Mouse (Mus musculus): ENCODE measurements around the gene Slc8a1. TPM values are rescaled to one million over a fixed set of nuclear protein-coding genes. Genes with fewer than 3 reads are reported as not detected.

The Slc8a1 gene
- polyA plus RNA-seq, 1 experiment: 0.46 TPM

DNA sequence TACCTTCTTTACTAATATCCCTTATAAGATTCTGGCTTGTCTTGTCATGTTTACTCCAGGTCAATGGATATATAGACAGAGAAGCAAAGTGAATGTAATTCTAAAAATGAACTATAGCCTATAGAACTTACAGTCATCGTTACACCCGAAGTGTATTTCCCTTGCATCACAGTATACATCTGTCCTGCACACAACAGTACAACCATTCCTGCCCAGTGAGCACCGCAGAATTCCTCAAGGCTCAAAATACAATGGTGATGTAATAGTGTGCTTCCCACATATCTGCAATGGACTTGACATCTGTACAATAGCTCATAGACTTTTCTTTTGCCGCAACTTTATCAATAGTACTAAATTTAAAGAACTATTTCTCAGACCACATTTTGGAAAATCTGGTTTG, 8.3 kb downstream of the Slc8a1 start:
- Histone ChIP-seq H3K27me3 (replicated peaks) (no peaks in the 10 kb centered on the region), H3K4me1 (no peaks in the 10 kb centered on the region), H3K36me3 (replicated peaks; ENCODE audit: low read length) (no peaks in the 10 kb centered on the region), H3K4me3 (replicated peaks) (no peak overlapping the region), H3K9me3 (no peaks in the 10 kb centered on the region)
- TF ChIP-seq GATA1 (IDR thresholded peaks at IDR 0.05; ENCODE audit: borderline replicate concordance, low read length) (no peak), FLI1 (IDR thresholded peaks at IDR 0.05; ENCODE audit: low read length) (no peak)

DNA sequence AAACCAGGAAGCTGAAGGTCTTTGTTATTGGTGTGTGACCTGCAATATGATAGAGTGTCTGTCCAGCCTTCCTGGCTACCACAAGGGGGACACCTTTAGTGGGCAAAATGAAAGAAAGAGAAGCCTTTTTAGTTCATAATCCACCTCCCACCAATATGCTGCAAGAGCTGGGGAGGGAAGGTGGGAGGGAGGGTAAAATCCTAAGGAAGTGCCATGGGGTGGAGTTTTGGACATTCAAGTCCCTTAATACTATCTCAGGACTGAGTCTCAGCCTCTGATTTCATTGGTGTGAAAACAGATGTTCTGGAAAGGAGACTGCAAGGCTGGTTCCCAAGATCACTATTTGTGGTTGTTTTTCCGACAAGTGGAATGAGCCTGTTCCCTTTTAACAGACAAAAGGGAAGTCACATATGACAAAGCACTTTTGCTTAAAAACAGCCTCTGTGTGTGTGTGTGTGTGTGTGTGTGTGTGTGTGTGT, 25.9 kb downstream of the Slc8a1 start:
- H3K36me3 ChIP-seq (replicated peaks; ENCODE audit: low read length): no peaks in the 10 kb centered on the region
- peaks cover 17% of the 10 kb centered on the region for H3K4me1 ChIP-seq
- no peaks in the 10 kb centered on the region for H3K9me3 ChIP-seq
- TF ChIP-seq GATA1 (IDR thresholded peaks at IDR 0.05; ENCODE audit: borderline replicate concordance, low read length) (no peak), FLI1 (IDR thresholded peaks at IDR 0.05; ENCODE audit: low read length) (no peak)
- H3K27me3 ChIP-seq (replicated peaks): no peaks in the 10 kb centered on the region
- peak overlapping the region; percentile 66 for H3K4me3 ChIP-seq (replicated peaks)

GRCm38 (mm10) chr17:81704761-81705160, 33.4 kb downstream of the Slc8a1 start:
- no peak overlapping the region for H3K4me3 ChIP-seq (replicated peaks)
- H3K9me3 ChIP-seq: no peaks in the 10 kb centered on the region
- H3K4me1 ChIP-seq: peaks cover 13% of the 10 kb centered on the region
- H3K27me3 ChIP-seq (replicated peaks): no peaks in the 10 kb centered on the region
- TF ChIP-seq FLI1 (IDR thresholded peaks at IDR 0.05; ENCODE audit: low read length) (no peak), GATA1 (IDR thresholded peaks at IDR 0.05; ENCODE audit: borderline replicate concordance, low read length) (no peak)
- no peaks in the 10 kb centered on the region for H3K36me3 ChIP-seq (replicated peaks; ENCODE audit: low read length)

DNA sequence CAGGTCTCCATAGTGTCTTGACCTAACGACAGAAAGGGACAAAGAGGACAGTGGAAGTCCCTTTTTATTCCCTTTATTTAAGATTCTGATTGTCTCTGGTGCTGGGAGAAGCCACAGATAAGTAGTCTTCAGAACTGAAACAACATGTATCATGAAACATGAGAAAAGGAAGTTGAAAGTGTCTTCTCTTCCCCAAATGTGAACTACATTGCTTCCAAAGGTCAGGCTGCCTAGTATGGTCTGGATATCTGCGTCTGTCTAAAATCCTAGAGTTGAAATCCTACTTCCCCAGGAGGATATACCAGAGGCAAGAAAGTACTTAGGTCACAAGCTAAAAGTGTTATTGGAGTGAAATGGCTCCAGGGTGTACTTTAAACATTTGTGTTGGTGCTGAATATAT, 34.9 kb downstream of the Slc8a1 start:
- no peak overlapping the region for H3K4me3 ChIP-seq (replicated peaks)
- H3K9me3 ChIP-seq: no peaks in the 10 kb centered on the region
- no peaks in the 10 kb centered on the region for H3K36me3 ChIP-seq (replicated peaks; ENCODE audit: low read length)
- TF ChIP-seq GATA1 (IDR thresholded peaks at IDR 0.05; ENCODE audit: borderline replicate concordance, low read length): no peak
- TF ChIP-seq FLI1 (IDR thresholded peaks at IDR 0.05; ENCODE audit: low read length): no peak
- no peaks in the 10 kb centered on the region for H3K27me3 ChIP-seq (replicated peaks)
- H3K4me1 ChIP-seq: peaks cover 19% of the 10 kb centered on the region

- Histone ChIP-seq H3K36me3 (replicated peaks; ENCODE audit: low read length) (no peaks in the 10 kb centered on the region), H3K4me1 (peaks cover 22% of the 10 kb centered on the region), H3K27me3 (replicated peaks) (no peaks in the 10 kb centered on the region), H3K4me3 (replicated peaks) (no peak overlapping the region), H3K9me3 (no peaks in the 10 kb centered on the region)
- no peak for TF ChIP-seq FLI1 (IDR thresholded peaks at IDR 0.05; ENCODE audit: low read length)
- no peak for TF ChIP-seq GATA1 (IDR thresholded peaks at IDR 0.05; ENCODE audit: borderline replicate concordance, low read length)
Observed at GRCm38 (mm10) chr17:81701701-81702100, 36.5 kb downstream of the Slc8a1 start.

- TF ChIP-seq GATA1 (IDR thresholded peaks at IDR 0.05; ENCODE audit: borderline replicate concordance, low read length) (no peak), FLI1 (IDR thresholded peaks at IDR 0.05; ENCODE audit: low read length) (no peak)
- Histone ChIP-seq H3K9me3 (no peaks in the 10 kb centered on the region), H3K36me3 (replicated peaks; ENCODE audit: low read length) (no peaks in the 10 kb centered on the region), H3K4me3 (replicated peaks) (no peak overlapping the region), H3K27me3 (replicated peaks) (no peaks in the 10 kb centered on the region), H3K4me1 (peaks cover 20% of the 10 kb centered on the region)
Observed at GRCm38 (mm10) chr17:81698789-81699188, 39.4 kb downstream of the Slc8a1 start.

GRCm38 (mm10) chr17:81697695-81698094, 40.5 kb downstream of the Slc8a1 start:
- Histone ChIP-seq H3K4me1 (peaks cover 20% of the 10 kb centered on the region), H3K36me3 (replicated peaks; ENCODE audit: low read length) (no peaks in the 10 kb centered on the region), H3K27me3 (replicated peaks) (no peaks in the 10 kb centered on the region), H3K4me3 (replicated peaks) (peak overlapping the region; percentile 51), H3K9me3 (no peaks in the 10 kb centered on the region)
- TF ChIP-seq GATA1 (IDR thresholded peaks at IDR 0.05; ENCODE audit: borderline replicate concordance, low read length) (no peak), FLI1 (IDR thresholded peaks at IDR 0.05; ENCODE audit: low read length) (no peak)

DNA sequence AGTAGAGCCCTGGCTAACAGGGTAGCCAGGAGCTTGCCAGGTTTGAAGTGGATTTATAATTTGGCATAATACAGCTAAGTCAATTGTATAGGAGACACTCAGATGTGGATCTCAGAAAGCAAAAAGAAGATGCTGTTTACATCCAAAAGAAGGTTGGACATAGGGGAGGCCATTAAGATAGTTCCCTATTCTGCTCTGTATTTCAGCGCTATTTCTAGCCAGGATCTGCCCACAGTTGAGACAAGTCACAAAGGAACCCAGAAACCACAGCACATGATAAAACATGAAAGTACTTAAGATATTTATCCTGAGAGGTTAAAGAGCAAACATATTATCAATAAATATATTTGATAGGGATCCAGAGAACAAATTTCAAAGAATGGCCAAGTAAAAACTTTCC, 43.2 kb downstream of the Slc8a1 start:
- Histone ChIP-seq H3K4me1 (peaks cover 12% of the 10 kb centered on the region), H3K4me3 (replicated peaks) (no peak overlapping the region), H3K27me3 (replicated peaks) (no peaks in the 10 kb centered on the region), H3K36me3 (replicated peaks; ENCODE audit: low read length) (no peaks in the 10 kb centered on the region), H3K9me3 (no peaks in the 10 kb centered on the region)
- TF ChIP-seq FLI1 (IDR thresholded peaks at IDR 0.05; ENCODE audit: low read length) (no peak), GATA1 (IDR thresholded peaks at IDR 0.05; ENCODE audit: borderline replicate concordance, low read length) (no peak)

DNA sequence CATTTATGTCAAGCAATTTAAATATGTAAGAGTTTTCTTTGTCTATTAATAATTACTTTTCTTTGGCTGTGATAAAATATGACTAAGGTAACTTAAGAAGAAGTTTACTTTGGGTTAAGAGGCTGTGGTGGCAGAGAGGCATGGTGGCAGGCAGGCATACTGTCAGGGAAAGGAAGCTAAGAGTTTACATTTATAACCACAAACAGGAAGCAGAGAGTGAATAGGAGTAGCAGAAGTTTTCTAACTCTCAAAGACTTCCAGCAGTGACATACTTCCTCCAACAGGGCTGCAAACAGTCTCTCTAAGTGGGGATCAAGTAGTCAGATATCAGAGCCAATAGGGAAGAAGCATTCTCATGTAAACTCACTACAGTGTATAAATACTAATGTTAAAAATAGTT, 58.6 kb downstream of the Slc8a1 start:
- H3K36me3 ChIP-seq (replicated peaks; ENCODE audit: low read length): no peaks in the 10 kb centered on the region
- H3K4me3 ChIP-seq (replicated peaks): no peak overlapping the region
- H3K9me3 ChIP-seq: peaks cover 21% of the 10 kb centered on the region
- no peak for TF ChIP-seq GATA1 (IDR thresholded peaks at IDR 0.05; ENCODE audit: borderline replicate concordance, low read length)
- no peak for TF ChIP-seq FLI1 (IDR thresholded peaks at IDR 0.05; ENCODE audit: low read length)
- no peaks in the 10 kb centered on the region; the same call in 1 of the 2 replicates for H3K4me1 ChIP-seq
- no peaks in the 10 kb centered on the region for H3K27me3 ChIP-seq (replicated peaks)

DNA sequence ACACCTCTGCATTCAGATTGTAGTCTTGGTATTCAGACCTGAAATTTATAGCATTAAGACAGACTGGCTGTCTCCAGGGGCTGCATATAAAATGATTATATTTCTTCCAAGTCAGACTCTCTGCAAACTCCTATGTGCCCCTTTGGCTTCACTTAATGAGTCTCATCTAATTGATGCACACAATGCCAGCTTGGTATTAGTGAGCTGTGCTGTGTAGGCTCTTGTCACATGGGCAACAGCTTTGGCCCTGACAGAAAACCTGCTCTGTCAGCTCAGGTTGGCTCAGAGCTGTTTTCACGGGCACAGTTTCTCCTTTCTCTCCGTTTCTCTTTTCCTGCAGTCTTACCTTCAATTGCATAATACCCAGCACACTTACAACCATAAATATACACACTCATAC, 60.7 kb downstream of the Slc8a1 start:
- Histone ChIP-seq H3K4me3 (replicated peaks) (no peak overlapping the region), H3K36me3 (replicated peaks; ENCODE audit: low read length) (no peaks in the 10 kb centered on the region), H3K27me3 (replicated peaks) (peaks cover 8% of the 10 kb centered on the region), H3K9me3 (peaks cover 14% of the 10 kb centered on the region), H3K4me1 (no peaks in the 10 kb centered on the region; the same call in 1 of the 2 replicates)
- TF ChIP-seq GATA1 (IDR thresholded peaks at IDR 0.05; ENCODE audit: borderline replicate concordance, low read length) (no peak), FLI1 (IDR thresholded peaks at IDR 0.05; ENCODE audit: low read length) (no peak)

DNA sequence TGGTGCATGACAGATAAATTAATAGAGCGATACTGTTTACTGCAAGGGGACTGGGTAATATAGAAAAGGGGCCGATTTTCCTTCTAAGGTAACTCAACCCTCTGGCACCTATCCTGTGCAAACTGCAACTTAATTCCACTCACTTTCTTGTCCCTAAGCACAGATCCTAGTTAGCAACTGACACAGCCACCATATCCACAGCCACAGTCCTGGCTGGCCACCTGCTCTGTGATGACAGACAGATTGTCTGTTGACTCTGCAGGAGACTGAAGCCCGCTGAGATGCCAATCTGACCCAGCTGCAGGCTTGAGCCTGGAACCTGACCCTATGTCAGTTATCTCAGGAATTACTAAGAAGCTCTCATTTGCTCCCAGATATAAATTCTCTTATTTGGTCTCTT, 62.0 kb downstream of the Slc8a1 start:
- Histone ChIP-seq H3K4me3 (replicated peaks) (no peak overlapping the region), H3K27me3 (replicated peaks) (peaks cover 20% of the 10 kb centered on the region), H3K9me3 (peaks cover 9% of the 10 kb centered on the region), H3K36me3 (replicated peaks; ENCODE audit: low read length) (no peaks in the 10 kb centered on the region), H3K4me1 (no peaks in the 10 kb centered on the region; the same call in 1 of the 2 replicates)
- TF ChIP-seq FLI1 (IDR thresholded peaks at IDR 0.05; ENCODE audit: low read length) (no peak), GATA1 (IDR thresholded peaks at IDR 0.05; ENCODE audit: borderline replicate concordance, low read length) (no peak)
